Mouse (Mus musculus): ENCODE results near the gene Dhrs7b.
A peak's percentile ranks its signal among the peaks of the same experiment; 100 is the strongest.
"Not testable (repeated sequence)": the region's sequence is repeated elsewhere in the genome, so short reads cannot be mapped to it uniquely, and the experiment has no call there.

Dhrs7b gene

DNA sequence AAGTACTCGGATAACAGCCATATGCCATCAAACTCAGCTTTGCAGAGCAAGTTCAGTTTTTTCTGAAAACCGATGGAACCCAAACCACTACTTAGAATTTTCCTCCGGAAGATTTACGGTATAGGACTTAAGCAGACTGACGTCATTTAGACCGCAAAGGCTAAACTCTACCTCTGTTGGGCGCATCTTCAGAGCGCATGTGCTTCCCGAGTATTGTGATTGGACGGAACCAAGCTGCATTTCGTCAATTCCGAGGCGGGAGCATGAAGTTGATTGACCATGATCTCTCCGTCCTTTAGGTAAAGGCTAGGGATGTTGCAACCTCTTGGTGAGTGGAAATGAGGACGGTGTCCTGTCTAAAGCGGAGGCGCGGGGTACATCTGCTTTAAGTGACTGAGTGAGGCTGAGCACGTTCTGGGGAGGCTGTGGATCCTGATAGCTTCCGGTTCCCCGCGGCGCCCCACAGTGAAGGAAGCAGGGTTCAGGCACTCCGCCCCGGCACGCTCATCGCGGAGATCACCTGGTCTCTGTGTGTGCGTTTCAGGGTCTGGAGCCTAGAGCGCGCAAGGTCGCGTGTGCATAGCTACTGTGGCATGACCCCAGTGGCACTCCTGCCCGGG, at the start of gene Dhrs7b:
Dhrs7b (plus strand) TSS at position 199 of the 620 bp plus-strand sequence.
- DNase-seq (ENCODE audit: low read depth, low spot score): peak; percentile 94

DNA sequence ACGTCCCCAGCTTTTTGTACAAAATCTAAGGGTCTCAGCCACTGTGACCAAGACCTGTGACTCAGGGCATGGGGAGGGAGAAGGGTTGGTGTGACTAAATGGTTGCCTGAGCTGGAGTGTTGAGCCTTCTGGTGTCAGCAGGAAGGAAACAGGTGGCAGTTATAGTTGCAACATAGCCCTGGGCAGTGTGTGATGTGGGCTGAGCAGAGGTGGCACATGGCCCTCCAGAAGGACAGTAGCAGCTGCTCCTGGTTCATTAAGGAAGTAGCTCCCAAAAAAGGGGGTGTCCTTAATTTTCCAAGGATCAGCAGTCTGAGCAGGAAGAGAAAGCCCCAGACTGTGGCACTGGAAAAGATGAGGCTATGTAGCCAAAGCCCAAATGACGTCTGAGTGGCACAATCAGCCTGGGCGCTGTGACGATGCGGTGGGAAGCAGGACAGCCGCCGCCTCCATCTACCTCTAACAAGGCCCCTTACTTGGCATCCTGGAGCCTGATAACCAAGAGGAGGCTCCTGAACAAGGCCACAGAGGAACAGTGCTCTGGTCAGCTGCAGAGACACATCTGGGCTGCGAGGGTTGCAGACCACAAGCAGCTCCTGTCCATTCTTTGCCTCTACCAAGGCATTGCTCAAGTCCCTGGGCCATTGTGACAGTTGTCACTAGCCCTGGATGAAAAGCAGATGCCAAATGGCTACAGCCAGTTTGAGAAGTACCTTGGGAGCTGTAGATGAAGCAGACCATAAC, 46.1 kb upstream of the Dhrs7b start:
- no peak for DNase-seq (ENCODE audit: low read depth, low spot score)

DNA sequence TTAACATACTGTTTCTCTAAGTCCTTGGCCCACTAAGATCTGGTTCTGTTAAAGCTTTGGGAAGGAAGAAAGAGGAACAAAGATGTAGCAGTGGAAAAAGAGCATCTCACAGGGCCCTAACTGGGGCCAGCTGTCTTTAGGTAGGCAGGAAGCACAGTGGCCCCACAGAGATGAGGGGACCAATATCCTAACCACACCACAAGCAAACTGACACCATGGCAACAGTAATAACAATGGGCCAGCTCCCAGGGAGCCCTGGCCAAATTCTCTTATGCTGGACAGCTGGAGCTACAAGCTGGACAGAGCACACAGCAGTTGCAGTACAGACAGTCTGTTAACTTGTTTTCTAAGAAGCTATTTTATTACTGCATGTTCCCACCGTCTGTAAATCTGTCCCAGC, 42.8 kb upstream of the Dhrs7b start:
- no peak for DNase-seq (ENCODE audit: low read depth, low spot score)

DNA sequence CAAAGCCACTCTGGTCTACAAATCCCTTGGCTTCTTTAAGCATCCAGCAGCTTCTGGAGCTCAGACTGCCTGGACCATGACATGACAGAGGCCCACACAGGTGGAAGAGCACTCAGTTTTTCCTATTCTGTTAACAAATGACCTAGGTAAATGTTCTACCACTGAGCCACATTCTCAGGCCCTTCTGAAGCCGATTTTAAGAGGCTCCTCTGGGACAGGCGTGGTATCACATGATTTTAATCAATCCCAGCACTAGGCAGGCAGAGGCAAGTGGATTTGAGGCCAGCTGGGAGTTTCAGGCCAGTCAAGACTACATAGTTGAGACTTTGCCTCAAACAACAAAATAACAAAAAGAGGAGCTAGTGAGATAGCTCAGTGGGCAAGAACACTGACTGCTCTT, 40.0 kb upstream of the Dhrs7b start:
- no peak for DNase-seq (ENCODE audit: low read depth, low spot score)

DNA sequence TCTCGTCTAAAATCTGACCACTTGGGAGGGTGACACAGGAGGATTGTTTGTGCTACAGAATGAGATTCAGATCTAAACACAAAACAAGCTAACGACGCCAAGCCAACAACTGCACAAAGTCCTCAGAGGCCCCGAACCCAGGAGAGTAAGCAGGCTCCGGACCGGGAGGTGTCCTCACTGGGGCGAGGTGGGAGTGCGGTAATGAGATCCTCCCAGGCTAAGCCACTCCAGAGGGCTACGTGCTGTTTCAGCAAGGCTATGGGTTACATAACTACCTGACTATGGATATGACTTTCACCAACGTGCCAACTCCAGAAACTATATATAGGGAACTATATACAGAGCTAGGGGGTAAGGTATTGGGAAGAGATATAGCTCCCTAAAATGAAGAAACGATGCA, 34.1 kb upstream of the Dhrs7b start:
- no peak for DNase-seq (ENCODE audit: low read depth, low spot score)

DNA sequence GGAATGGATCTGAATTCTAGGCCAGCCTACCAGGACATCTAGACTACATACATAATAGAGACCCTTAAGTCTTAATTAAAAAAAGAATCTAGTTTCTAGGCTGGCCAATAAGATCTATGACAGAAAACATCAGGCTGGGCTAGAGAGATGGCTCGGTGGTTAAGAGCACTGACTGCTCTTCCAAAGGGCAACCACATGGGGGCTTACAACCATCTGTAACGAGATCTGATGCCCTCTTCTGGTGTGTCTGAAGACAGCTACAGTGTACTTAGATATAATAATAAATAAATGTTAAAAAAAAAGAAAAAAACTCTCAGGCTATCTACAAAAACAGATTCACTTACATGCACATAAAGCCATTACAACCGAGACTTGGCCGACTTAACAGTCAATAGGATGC, 30.5 kb upstream of the Dhrs7b start:
- no peak for DNase-seq (ENCODE audit: low read depth, low spot score)

DNA sequence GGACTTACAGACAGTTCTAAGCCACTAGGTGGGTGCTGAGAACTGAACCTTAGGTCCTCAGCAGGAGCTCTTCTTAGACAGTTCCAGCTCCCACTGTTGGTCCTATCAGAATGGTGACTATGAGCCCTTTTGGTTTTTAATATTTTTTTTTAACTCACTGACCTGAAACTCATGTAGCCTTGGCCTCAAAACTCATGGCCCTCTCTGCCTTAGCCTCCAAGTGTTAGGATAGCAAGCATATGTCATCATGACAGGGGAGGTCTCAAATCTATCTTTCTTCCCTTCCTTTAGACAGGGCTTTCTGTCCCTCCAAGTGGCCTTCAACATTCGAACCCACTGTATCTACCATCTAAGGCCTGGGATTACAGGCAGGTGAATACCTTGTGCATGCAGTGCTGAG, 29.5 kb upstream of the Dhrs7b start:
- no peak for DNase-seq (ENCODE audit: low read depth, low spot score)

DNA sequence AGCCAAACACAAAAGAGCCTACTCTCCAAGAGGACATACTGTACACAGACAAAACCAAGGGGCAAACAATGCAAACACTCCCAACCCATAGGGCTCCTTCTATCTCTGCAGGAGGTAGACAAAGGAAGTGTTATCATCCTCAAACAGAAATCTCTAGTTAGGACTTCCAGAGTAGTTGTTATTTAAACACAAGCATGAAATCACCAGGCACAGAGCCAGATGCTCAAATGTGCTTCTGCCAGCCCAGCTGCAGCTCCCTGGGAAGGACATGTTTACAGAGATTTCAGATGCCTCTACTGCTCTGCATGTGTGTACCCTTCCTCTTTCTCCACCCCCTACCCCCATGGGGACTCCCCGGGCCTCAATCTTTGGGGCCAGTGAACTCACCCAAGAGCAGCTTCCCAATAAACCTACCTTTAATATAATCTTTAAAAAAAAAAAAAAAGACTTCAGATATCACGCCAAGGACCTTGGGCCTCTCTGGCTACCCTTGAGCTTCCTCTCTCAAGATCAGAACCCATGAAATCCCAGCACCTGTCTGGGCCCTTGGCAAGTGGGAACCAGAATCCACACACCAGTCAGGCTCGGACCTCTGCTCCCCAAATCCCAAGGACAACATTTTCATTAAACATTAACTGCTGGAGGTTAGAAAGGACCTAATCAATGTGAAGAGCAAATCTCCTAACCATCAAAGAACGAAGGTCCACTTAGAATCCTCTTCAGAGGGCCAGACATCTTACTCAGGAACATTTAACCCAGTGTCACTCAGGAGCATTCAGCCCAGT, 22.0 kb upstream of the Dhrs7b start:
- no peak for DNase-seq (ENCODE audit: low read depth, low spot score)

DNA sequence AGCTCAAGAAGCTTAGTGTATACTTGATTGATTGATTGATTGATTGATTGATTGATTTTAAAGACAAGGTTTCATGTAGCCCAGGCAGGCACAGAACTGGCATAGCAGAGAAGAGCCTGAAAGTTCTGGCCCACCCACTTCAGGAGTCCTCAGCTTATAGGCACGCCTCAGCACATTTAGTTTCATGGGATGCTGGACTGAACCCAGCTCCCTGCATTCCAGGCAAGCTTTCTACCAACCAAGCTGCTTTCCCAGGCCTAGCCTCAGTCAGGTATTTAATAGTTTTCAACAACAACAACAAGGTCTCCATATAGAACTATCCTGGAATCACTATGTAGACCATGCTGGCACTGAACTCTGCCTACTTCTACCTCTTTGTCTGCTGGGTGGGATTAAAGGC, 20.9 kb upstream of the Dhrs7b start:
- no peak for DNase-seq (ENCODE audit: low read depth, low spot score)

DNA sequence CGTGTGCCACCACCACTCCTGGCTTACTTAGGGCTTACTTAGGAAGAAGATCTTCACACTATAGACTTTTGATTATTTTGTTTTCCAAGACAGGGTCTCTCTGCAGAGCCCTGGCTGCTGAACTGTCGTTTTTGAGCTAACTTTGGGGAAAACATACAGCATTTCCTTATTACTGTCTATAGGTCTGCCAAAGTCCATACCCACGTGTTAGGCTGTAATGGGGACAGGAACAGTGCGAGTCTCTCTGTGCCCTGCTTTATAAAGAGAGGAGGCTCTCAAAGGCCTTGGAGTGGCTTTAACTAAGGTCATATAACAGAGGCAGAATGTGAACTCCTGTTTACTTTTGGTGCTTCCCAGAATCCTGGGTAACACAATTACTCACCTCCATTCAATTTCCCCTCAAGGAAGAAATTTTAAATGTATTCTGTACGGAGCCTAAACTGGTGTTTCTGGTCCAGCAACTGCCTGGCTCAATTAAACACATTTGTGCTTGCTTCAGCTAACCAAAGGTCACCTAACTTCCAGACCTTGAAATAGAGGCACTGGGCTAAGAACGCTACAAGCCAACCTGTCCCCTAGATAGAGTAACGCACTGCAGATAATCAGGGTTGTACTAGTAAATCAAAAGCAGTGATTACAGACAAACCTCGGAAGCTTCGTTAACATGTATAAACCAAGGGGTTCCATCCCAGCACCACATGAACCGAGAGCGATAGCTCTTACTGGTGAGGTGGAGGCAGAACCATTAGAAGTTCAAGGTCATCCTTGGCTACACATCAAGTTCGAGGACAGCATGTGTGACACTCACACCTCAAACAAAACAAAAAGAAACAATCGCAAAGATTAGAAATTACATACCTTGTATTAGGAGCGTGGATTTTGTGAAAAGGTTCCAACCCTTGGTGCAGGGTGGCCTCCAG, 20.1 kb upstream of the Dhrs7b start:
- no peak for DNase-seq (ENCODE audit: low read depth, low spot score)

DNA sequence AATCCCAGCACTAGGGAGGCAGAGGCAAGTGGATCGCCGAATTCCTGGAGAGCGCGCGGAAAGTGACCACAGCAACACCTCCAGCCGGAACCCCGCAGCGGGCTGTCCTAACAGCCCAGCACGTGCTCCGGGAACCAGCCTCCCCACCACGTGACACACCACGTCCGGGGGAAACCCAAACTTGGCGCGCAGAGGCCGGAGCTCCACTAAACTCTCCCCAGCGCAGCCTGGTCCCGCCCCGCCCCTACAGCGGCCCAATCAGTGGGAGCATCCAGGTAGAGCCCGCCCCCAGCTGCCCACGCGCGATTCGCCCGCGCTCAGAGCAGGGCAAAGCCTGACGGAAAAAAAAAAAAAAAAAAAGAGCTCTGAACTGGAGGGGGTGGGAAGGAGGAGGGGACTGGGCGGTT, 19.4 kb upstream of the Dhrs7b start:
- DNase-seq (ENCODE audit: low read depth, low spot score): peak; percentile 94

DNA sequence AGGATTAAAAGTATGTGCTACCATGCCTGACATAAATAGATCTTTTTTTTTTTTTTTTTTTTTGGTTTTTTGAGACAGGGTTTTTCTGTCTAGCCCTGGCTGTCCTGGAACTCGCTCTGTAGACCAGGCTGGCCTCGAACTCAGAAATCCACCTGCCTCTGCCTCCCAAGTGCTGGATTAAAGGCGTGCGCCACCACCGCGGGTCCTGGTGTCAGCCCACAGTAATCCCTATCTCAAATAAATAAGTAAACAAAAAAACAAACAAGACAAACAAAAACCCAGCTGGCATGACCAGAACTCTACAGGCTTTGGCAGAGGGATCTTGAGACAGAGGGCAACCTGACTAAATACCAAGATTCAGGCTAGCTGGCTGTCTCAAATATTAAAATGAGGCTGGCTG, 18.8 kb upstream of the Dhrs7b start, which contains the start of gene Shmt1:
Shmt1 (minus strand) TSS at position 101 of the 400 bp plus-strand sequence.
- not testable (repeated sequence) for DNase-seq (ENCODE audit: low read depth, low spot score)

DNA sequence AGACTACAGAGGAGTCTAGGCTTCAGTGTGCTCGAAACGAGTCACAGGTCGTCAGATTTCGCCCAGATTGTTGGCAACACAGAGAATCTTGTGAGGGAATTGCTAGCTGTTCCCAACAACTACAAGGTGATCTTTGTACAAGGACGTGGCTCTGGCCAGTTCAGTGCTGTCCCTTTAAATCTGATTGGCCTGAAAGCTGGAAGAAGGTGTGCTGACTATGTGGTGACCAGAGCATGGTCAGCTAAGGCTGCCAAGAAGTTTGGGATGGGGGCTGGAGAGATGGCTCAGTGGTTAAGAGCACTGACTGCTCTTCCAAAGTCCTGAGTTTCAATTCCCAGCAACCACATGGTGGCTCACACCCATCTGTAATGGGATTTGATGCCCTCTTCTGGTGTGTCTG, 14.0 kb upstream of the Dhrs7b start:
- DNase-seq (ENCODE audit: low read depth, low spot score): no peak

DNA sequence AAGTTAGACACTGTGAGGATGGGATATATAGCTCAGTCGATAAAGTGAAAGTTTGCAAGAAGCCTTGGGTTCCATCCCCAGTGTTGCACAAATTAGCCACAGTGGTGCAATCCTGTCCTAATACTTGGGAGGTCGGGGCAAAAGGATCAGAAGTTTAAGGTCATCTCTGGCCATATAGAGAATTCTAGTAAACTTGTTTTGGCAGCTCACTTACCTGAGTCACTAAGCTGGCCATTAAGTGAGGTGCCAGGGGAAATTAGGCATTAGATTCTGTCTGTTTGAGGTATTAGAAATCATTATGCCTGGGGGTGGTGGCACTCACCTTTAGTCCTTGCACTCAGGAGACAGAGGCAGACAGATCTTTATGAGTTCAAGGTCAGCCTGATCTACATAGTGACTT, 6.7 kb upstream of the Dhrs7b start:
- DNase-seq (ENCODE audit: low read depth, low spot score): no peak

DNA sequence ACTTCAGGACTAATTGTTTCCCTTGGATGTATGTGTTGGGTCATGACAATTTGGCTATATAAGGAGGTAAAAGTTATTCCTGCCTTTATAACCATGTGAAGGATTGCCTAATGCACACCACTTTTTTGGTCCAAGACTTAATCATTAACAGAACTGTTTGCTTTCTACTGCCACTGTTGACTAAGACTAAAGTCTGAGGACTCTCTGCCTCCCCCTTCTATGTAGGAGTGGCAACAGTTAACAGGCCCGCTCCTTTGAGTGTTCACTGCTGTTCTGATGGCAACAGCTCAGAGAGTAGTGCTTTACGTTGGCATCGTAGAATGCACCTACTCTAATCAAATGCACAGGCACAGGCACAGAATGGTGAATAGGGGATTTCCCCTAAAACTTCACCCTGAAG, 5.2 kb upstream of the Dhrs7b start:
- no peak for DNase-seq (ENCODE audit: low read depth, low spot score)

DNA sequence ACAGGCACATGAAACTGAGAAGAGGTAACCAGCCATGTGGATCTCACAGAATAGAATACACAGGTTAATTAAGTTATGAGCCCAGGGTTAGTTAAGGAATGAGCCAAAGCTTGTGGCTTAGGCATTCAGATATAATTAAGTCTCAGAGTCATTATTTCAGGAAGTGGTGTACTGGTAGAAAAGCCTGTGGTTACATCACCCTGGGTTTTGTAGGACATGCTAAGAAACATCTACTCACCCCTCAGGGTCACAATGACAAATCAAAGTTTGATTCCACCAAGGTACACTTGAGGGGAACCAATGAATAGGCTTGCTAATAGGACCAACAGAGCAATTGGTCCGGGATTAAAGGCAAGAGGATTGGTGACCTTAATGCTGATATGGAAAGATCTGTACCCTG, 3.7 kb upstream of the Dhrs7b start:
- DNase-seq (ENCODE audit: low read depth, low spot score): no peak

DNA sequence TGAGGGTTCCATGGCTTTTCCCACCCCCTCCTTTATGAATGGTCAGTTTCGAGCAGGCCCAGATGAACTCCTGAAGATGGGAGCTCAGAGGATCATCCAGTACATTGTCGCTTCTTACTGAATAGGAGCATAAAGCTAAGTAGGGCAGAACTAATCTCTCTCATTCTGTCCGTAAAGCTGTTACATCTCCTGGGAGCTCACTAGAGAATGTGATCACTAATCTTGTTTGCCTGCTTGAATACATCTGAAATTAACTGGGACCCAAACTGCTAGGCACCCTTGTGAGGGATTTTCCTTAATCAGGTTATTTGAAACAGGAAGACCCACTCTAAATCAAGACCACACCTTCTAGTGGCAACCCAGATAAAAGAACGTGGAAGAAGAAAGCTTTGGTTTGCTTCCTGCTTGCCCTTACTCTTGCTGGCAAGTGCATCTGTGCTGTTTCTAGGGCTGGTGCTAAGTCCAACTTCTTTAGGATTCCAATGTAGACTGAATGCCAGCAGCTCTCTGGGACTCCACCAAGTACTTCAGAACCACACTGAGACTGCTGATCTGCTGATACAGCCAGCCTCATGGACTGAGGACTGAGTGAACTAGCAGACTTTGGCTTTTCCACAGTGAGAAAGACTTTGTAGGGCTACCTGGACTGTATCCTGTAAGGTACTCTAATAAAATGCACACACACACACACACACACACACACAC, 3.0 kb upstream of the Dhrs7b start:
- no peak for DNase-seq (ENCODE audit: low read depth, low spot score)

DNA sequence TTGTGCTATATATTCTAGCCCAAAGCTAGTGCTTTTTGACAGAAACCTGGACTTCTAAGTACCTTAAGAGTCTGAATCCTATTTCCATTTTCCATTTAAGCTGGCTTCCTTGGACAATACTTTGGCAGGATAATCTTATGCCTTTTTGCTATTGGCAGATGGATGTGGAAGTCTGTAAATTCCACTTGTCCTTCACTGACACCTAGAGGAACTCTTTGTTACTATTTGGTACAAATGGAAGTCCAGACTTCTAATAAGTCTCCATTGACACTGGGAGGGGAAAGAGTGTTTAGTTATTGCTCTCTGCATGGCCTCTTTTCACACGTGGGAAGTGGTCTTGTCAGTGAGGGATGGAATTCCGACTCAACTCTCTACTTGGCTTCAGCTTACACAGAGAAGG, 1.5 kb upstream of the Dhrs7b start:
- no peak for DNase-seq (ENCODE audit: low read depth, low spot score)

DNA sequence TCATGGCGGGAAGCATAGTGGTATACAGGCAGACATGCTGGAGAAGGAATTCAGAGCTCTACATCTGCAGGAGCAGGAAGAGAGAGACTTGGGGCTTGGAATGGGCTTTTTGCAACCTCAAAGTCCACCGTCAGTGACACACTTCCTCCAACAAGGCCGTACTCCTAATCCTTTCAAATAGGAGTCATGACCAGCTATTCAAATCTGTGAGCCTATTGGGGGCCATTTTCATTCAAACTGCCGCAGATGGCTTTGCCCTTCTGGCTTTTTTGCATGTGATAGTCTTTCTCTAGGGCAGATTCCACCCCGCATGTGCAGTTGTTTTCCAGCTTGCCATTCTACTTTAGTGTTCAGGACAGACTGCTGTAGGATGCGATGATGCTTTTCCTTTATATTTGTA, 6.5 kb downstream of the Dhrs7b start:
- no peak for DNase-seq (ENCODE audit: low read depth, low spot score)

DNA sequence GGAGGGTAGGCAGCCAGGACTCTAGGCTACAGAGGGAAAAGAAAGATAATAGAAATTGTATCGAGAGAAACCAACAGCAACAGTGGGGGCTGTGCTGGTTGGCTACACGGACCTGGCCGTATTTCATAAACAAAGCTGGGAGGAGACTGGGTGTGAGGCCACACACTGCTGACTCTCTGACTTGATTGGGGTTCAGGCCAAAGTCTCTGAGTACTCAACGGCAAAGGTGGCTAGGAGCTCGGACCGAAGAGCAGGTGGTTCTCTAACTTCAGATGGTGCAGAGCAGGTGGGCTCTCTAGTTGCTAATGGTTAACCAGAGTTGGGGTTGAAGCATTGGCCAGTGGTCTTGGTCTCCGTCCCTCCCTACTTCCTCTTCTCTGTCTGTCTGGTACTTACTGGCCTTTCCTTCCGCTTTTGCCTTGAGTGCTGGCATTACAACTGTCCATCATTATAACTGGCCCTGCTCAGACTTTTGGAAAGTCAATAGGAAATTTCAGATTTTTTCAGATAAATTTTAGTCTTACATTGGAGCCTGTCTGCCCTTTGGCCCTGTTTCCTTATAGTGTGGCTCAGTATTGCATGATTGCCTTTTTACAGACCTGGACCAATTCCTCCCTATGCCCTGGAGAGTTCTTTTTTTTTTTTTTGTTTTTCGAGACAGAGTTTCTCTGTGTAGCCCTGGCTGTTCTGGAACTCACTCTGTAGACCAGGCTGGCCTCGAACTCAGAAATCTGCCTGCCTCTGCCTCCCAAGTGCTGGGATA, 7.4 kb downstream of the Dhrs7b start:
- no peak for DNase-seq (ENCODE audit: low read depth, low spot score)
